Mouse (Mus musculus): Measurements from ENCODE around the gene Serpinc1.
"Not testable (repeated sequence)": the region's sequence is repeated elsewhere in the genome, so short reads cannot be mapped to it uniquely, and the experiment has no call there.

DNA sequence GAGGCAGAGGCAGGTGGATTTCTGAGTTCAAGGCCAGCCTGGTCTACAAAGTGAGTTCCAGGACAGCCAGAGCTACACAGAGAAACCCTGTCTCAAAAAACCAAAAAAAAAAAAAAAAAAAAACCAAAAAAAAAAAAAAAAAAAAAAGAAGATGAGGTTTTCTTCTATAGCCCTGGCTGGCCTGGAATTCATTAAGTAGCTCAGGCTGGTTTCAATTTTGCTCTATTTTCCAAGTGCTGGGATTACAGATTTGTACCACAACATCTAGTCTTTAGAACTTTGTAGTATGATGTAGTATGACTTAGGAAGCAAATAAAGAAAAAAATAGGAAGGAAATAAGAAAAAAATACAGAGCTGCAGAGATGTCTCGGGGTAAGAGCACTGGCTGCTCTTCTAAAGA, 50.0 kb downstream of the Serpinc1 start:
- not testable (repeated sequence) for TF ChIP-seq POLR2A (IDR thresholded peaks at IDR 0.05; ENCODE audit: borderline replicate concordance, extremely low read depth, insufficient read depth, insufficient read length, poor library complexity, severe bottlenecking); CTCF (IDR thresholded peaks at IDR 0.05; ENCODE audit: borderline replicate concordance, extremely low read depth, insufficient read depth, insufficient read length)

Measured in brain, embryonic 14.5 days (tissue).